Mouse (Mus musculus) spleen, adult 2 months (tissue): ENCODE results near the gene Tfeb.
A peak's percentile ranks its signal among the peaks of the same experiment; 100 is the strongest.

Experiments used
- CTCF ChIP-seq: fragments of 200-500 bp; IDR thresholded peaks from 2 replicates; pipeline ENCODE4 v1.5.1; 2011; ENCODE audit warnings: mild to moderate bottlenecking, inconsistent platforms; ENCODE audit not compliant: insufficient read depth, insufficient read length, insufficient replicate concordance; ENCODE audit errors: extremely low read depth
- POLR2A ChIP-seq: fragments of 200-500 bp; IDR thresholded peaks from 2 replicates; pipeline ENCODE4 v1.6.1; 2011; ENCODE audit warnings: low read depth, low read length, inconsistent platforms

DNA sequence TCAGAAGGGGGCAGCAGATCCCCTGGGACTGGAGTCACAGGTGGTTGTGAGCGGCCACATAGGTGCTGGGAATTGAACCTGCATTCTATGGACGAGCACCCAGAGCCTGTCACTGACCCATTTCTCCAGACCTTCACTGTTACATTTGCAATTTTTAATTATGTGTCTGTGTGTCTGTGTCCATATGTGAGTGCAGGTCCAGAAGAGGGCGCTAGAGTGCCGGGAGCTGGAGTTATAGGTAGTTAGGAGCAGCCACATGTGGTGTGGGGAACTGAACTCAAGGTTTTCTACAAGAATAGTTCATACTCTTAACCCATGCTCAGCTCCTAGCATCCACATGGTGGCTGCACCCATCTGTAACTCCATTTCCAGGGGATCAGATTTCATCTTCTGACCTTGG lies 60.1 kb downstream of the Tfeb start:
- TF ChIP-seq POLR2A (no peak), CTCF (peak; percentile 8; the same call in 1 of the 2 replicates)
